Mouse (Mus musculus) cerebellum, adult 18-20 months (tissue): ENCODE results near the gene Padi1.

Source experiments
- DNase-seq, 2 experiments: peaks; one replicate each; pipeline ENCODE4 v3.0.0; 2021

The Padi1 gene

GRCm38 (mm10) chr4:140814241-140815225, 31.0 kb downstream of the Padi1 start:
- no peak for DNase-seq

- no peak for DNase-seq
These were observed 32.0 kb downstream of the Padi1 start for GRCm38 (mm10) chr4:140813358-140814185.

- no peak for DNase-seq
These were observed 33.0 kb downstream of the Padi1 start for GRCm38 (mm10) chr4:140812609-140813008.

DNA sequence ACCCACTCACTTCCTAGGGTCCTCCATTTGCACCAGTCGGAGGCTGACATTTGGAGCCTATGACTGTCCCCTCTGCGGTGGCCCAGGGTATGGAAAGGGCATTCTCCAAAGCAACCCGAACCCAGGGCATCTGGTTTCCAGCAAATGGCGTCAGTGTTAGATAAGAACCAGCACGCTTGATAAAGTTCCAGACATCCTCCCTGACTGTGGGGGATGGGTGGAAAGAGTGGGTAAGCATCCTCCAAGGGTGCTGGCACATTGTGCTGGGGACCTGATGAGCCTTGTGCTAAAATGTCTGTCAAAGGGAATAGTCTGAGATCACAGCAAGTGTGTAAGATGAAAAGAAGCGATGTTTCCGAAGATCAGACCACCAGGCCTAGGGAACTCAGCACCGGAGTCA, 33.4 kb downstream of the Padi1 start:
- DNase-seq = no peak

- DNase-seq = no peak
These were observed 34.9 kb downstream of the Padi1 start, which contains the start of gene Padi3 for GRCm38 (mm10) chr4:140810458-140811260. Padi3 (minus strand) TSS chr4:140810648.

DNA sequence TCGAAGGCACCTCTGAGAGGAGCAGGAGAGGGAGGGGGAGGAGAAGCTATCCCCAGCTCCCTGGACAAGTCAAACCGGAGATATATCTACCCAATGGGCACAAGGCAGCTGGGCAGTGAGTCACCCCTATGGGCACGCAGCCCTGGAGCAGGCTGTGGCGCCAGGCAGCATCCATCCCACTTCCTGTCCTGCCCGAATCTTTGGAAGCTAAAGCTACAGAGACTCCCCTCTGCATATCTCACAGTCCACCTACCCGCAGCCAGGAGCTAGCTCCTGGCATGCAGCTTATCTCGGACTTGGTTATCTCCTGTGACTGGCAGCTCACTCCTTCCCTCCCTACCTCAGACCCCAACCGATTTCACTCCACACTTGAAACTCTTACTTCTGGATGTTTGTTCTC, 36.5 kb downstream of the Padi1 start:
- DNase-seq = no peak

DNA sequence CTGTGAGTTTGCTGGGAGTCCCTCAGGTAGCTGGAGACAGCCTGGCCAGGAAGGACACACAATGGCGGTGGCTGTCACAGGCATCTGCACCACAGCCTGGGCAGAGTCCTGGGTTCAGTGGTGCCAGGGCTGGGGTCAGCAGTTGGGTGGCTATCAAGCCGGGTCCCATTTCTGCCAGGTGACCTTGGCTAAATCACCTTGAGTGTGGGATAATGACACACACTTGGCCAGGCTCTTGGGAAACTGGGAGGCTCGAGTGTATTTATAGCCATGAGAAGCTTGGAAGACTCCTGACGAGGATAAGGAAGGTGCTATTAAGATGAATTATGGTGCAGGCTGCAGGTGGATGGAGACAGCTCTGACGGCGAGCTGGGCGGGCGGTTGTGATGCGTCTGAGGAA, 41.0 kb downstream of the Padi1 start:
- no peak for DNase-seq

GRCm38 (mm10) chr4:140801364-140801763, 44.2 kb downstream of the Padi1 start:
- no peak for DNase-seq

DNA sequence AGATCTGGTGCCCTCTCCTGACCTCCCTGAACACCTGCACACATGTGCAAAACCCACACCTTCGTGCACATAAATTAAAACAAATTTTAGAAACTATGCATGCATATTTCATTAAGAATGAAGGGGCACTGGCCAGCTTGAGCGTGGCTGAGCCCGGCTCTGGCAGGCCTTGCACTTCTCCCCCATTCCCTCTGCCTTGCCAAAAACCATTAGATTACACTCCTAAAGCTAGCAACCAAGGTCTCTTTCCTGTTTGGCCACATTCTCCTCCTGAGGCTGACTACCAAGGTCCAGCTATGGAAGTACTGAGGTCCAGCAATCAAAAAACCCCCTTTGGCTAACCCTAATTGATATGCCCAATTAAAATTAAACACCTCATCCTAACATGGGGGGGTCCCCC, 48.8 kb downstream of the Padi1 start:
- DNase-seq = no peak

DNA sequence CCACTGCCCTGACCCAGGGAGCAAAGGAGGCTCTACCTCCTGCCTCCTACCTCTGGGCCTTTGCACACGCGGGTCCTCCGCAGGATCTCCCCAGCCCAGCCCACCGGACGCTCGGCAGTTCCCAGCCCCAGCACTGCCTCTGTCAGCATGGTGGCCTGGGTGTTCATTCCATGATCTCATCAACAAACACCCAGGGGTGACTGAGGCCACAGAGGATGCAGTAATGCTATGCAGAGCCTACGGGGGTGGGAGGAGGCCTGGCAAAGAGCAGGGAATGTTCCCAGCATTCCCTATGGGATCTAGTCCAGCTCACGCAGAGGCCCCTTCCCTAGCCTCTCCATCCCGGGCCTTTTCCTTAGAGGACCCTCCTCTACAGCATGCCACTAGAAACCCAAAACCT, 50.9 kb downstream of the Padi1 start:
- DNase-seq = no peak

GRCm38 (mm10) chr4:140793795-140794194, 51.8 kb downstream of the Padi1 start:
- DNase-seq = no peak

GRCm38 (mm10) chr4:140792584-140792983, 53.0 kb downstream of the Padi1 start:
- DNase-seq = no peak

DNA sequence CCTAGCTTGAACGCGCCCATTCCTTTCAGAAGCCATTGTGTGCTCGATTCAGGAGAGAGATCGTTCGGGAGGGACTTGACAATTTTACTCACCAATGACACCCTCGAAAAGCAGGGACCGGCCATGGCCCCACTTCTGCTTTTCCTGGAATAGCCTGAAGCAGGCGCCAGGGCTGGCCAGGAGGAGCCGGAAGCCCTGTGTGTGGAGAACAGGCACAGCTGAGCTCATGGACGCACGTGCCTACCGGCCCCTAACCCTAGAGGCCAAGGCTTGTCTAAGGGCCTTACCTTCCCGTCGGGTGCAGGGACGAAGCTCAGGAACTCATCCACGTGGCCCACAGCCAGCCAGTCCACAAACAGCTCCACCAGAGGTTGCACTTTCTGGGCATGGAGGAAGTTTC, 54.5 kb downstream of the Padi1 start:
- no peak for DNase-seq

- no peak for DNase-seq
These were observed 55.6 kb downstream of the Padi1 start for GRCm38 (mm10) chr4:140789983-140790382.

DNA sequence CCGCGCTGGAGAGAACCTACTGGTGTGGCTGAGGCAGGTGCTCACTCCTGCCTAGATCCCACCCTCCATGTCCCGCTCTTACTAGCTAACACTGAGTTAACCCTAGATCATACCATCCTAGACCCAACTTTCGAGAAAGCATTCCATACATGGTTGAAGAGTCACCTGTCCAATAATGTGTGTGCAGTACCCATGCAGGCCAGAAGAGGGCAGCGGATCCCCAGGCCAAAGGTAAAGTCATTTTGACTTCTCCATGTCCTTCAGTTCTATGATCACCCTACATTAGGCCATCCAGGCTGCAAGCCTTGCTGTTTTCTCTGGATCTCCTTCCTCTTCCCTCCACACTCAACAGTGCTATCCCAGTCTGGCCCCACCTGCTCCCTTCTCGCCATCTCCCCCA, 56.6 kb downstream of the Padi1 start:
- DNase-seq = peak; percentile 26 to 43

DNA sequence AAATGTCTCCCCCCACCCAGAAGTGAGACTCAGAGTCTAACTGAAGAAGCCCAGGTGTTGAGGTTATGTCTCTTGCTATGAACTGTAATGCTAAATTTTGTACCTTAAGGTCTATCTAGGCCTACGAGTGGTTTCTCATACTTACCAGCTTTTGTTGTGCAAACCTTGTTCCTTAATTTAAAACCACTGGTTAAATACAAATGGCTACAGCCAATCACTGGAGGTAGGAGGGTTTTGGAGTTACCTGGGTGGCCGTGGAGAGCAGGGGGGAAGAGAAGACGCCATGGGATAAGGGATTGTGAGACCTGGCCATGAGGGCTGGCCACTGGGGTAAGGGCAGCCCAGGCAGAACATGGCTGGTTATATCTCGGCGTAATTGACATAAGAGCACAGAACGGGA, 57.3 kb downstream of the Padi1 start:
- no peak for DNase-seq

DNA sequence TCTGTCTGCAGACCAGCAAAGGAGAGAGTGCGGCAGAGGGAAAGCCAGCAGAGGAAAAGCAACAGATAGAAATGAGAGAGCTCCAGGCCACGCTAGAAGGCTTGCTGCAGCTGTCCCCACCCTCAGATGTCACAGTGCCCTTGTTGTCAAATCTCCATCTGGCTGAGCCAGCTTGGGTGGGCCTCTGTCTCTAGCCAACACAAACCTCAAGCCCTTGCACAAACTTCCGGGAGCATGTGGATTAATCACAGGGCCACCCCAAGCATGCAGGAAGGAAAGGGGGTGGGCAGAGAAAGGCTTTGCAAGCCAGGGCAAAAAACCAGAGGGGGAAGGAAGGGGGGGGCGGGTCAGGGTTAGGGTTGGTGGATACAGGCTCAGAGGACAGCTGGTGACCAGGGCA, 58.2 kb downstream of the Padi1 start:
- no peak for DNase-seq

- DNase-seq = no peak
These were observed 60.4 kb downstream of the Padi1 start for GRCm38 (mm10) chr4:140785217-140785616.

GRCm38 (mm10) chr4:140784292-140784945, 61.2 kb downstream of the Padi1 start:
- no peak for DNase-seq

GRCm38 (mm10) chr4:140782821-140783220, 62.8 kb downstream of the Padi1 start:
- DNase-seq = no peak

- DNase-seq = no peak
These were observed 65.1 kb downstream of the Padi1 start for GRCm38 (mm10) chr4:140780507-140780906.

GRCm38 (mm10) chr4:140779803-140780397, 65.7 kb downstream of the Padi1 start:
- DNase-seq = no peak
